Mouse (Mus musculus): Measurements from ENCODE around the gene Rgs3.

Rgs3 gene

DNA sequence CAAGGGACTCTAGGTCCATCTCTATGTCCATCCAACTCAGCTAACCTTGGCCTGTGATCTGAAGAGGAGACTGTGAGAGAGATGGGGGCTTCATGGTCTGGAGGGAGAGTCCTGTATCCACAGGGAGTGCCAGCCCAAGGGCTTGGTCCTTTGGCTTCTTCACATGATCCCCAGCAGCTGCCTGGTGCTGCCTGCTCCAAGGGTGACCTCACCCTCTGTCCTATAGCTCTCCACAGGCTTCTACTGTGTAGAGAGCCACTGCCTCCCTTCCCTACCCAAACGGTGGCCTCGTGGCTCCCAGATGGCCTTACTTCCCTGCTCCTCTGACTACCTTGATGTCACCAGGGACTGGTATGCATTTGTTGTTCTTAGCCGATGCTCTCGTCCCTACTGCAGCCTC lies 92.6 kb downstream of the Rgs3 start:
- intact Hi-C loops (cut with DNase I), result no loop called here

DNA sequence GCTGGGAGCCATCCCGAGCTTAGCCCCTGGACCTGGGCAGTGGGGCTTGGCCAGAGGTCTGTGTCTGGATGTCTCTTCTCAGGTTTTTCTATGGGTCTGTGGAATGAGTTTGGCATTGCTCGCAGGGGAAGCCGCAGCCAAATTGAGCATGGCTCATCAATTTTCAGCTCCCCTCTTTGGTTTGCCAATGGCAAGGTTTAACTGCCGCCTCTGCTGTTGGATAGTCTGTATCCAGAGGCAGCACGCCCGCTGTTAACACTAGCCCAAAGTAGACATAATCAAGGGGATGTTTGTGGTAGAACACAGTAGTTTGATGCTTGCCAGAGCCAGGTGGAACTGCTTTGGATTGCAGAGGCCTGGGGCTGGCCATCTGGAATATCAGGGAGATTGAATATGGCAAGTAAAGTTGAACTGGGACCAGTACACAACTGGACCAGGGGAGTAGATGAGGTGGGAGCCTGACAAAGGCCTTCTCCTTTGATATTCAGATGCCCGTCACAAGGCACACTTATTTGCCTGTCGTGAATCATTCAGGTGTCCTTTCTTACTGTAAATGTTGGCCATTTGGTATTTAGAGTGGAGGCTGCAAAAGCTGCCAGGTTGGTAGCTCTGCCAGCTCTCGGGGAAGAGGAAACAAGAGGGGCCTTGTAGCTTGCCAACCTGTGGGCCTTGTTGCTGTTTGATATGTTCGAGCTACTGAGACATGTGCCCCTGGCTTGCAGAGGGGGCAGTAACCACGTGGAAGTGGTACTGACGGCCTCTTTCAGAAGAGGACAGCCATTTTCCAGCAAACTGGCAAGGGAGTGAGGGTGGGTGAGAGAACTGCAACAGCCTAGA lies 93.5 kb downstream of the Rgs3 start:
- intact Hi-C loops (cut with DNase I), result no loop called here

GRCm38 (mm10) chr4:62653922-62654661 lies 94.4 kb downstream of the Rgs3 start:
- intact Hi-C loops (cut with DNase I), result no loop called here

- intact Hi-C loops (cut with DNase I), result no loop called here
Observed at GRCm38 (mm10) chr4:62659264-62659663, 99.6 kb downstream of the Rgs3 start.

- intact Hi-C loops (cut with DNase I), result no loop called here
Observed at GRCm38 (mm10) chr4:62659861-62660553, 100.4 kb downstream of the Rgs3 start.

DNA sequence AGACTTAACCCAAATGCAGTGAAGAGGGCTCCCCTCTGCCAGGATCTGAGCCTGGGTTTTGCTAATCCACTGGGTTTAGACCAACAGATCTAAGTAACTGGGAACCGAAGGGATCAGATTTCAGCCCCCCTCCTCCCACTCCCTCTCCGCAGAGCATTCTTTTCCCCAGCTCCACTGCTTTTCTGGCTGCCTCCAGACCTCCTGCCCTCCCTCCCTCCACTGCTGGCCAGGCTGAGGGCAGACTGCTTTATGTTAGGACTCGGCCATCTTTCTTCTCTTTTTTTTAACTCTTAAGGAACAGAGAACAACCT lies 100.9 kb downstream of the Rgs3 start:
- intact Hi-C loops (cut with DNase I), result no loop called here

- intact Hi-C loops (cut with DNase I), result no loop called here
Observed at GRCm38 (mm10) chr4:62661311-62661849, 101.7 kb downstream of the Rgs3 start.

GRCm38 (mm10) chr4:62663348-62663747 lies 103.7 kb downstream of the Rgs3 start:
- intact Hi-C loops (cut with DNase I), result no loop called here

DNA sequence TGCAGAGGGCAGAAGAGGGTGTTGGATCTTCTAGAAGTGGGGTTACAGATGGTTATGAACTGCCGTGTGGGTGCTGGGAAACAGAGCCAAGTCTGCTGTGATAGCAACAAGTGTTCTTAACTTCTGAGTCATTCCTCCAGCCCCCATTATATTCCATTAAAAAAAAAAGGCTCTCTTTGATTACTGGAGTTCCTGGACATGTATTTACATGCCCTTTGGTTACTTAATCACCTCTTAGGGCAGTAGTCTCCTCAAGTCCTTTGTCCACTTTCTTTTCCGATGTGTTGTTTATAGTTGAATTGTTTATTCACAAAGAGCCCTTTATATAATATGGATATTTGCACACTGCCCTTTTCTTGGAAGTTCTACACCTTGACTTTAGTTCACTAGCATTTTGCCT lies 106.2 kb downstream of the Rgs3 start:
- intact Hi-C loops (cut with DNase I), result no loop called here

DNA sequence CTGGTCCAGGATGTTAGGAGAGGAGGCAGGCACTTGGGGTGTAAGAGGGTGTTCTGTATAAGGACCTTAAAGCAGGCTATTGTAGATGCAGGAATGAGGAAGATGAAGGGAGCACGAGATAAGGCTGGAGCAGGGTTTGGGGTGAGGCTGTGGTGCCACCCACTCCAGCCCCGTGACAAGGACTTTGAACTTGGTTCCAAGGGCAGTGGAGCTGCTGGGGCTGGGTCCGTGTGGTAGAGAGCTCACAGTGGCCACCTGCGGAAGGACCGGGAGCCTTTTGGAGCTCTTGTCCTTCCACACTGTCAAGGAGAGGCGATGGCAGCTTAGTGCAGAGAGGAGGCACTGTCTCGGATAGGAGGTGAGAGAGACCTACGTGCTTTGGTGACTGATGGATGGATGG lies 109.0 kb downstream of the Rgs3 start:
- intact Hi-C loops (cut with DNase I), result no loop called here

DNA sequence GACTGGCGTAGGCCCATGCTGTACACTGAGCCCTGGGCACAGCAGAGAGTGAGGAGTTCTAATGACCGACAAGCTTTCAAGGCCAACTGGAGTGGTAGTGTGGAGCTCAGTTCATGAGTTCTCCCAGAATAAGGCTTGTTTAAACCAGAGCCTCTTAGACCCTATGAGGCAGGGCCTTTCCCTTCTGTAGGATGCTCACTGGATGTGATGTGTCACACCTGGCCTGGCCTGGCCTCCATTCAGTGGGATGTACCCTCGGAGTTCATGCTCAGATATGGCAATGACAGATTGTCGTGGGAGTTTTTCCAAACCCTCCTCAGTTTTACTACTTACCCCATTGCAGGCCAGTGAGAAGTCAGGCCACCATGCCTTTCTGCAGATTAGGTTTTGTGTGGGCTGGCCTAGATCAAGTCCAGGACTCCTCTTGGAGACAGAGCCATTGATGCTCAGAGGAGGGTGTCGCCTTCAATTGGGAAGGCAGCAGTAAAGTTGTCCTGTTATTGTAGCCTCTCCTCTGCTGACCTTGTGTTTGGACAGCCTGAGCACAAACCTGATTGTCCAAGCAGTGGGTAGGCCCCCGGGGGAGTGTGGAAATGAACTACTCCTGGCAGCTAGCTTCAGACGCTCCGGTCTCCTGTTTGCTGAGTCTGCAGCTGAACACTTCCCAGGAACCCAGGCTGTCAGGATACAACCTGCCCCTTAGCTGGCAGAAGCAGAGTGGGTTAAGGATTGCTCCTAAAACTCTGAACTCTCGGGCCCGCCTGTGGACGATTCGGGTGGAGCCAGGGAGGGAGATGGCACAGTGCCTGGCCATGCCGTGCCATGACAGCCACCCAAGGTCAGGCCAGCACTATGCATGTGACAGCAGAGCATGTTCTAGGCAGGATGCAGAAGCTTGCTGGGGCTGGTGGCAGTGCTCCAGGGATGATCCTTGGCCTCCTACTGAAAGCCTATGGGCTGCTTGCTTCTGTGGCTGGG lies 109.7 kb downstream of the Rgs3 start:
- intact Hi-C loops (cut with DNase I), result no loop called here

DNA sequence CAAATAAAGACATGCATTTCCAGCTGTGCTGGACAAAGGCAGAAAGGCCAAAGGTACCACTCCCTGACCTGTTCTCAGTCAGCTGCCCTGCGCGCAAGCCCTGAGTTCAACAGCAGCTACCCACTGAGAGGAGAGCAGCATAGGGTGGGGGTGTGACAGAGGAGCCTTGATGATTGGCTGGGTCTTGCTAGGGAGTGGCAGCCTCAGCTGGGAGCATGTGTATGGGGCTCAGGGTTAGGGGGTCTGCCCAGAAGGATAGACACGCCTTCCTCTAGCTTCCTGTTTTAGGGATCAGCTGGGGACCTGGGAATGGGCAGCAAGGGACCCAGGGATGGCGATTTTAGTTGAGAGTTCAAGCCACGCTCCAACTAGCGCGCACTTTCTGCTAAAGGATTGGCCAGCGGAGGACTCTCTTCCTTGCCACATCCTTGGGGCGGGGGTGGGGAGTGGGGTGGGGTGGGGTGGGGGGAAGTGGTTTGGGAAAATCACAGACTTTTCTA lies 113.9 kb downstream of the Rgs3 start:
- intact Hi-C loops (cut with DNase I), result no loop called here

DNA sequence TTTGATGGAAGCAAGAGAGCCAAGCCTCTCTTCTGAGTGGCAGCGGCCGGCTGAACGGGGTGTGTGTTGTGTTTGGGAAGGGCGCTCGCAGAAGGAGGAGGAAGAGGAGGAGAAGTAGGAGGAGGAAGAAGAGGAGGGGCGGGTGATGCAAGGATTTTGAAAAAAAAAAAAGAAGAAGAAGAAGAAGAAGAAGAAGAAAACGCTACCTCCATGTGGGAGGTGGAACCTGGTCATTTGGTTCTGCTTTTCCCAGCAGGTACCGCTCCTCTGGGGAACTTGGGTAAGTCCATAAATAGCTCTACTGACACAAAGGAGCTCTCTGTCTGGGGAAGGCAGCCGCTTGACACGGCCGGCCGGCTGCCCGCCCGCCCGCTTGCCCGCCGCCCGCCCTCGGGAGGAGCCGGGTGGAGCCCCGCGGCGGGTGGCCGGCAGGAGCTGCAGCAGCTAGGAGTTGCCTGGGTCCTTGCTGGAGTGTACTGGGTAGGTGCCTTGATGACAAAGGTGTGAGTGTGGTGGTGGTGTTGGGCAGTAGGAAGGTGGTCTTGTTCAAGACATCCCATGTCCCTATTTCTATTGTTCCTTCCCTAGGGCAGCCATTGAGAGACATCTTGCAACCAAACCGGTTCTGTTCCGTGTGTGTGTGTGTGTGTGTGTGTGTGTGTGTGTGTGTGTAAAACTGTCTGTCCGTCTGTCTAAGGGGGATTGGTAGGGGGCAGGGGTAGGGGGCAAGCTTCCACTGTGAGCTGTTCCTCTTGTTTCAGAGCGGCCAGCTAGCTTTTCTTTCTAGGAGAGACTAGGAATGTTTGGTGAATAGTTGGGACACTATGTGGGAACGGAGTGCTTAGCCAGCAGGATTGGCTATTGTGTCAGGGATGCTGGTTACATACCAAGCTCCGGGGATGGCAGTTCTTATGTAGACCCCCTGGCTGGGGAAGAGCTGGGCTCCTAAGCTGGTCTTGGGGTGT lies 114.7 kb downstream of the Rgs3 start:
- intact Hi-C loops (cut with DNase I), result no loop called here

DNA sequence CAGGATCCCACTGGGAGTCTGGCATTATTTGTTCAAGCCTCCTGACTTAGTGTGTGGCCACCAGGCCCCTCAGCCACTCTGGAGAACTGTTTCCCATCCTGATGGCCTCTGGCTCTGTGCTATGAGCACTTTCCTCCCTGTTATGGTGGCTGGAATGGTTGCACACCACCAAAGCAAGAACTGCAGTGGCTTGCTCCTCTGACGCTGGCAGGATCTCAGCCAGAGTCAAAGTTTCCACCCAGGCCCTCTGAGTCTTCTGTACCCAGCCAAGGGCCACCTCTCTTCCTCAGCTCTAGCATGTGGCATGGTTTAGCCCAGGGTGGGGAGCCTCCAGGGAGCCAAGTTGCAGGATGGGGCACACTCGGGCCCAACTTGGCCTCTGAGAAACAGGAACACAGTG lies 115.7 kb downstream of the Rgs3 start:
- intact Hi-C loops (cut with DNase I), result no loop called here

DNA sequence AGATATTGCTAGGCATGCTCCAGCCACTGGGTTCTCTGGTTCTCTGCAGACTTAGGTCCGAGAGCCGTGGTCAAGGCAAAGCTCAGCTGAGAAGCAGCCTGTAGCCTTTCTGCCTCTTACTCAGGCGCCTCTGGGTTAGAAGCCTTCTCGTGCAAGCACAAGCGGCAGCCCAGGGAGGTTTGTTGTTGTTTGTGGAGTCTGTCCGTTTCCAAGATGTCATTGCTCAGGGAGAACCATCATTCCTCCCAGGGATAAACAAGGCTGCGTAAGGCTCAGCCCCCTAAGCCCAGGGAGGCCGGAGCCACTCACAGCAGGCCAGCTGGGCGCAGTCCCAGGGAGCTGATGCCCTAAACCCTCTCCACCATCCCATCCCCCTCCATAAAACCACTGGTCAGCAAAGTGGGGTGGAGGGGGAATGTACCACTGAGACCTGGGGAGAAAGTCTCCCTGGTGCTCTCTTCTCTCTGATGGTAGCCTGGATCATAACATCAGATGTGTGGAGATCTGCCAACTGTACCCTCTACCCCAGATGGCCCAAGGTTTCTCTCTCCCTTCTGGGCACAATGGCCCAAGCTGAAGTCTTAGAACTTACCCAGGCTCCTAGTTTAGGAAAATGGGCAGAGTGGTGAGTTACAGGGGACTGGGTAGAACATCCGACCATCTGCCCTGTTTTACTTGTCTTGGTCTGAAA lies 117.5 kb downstream of the Rgs3 start:
- intact Hi-C loops (cut with DNase I), result no loop called here

- intact Hi-C loops (cut with DNase I), result no loop called here
Observed at GRCm38 (mm10) chr4:62679157-62679556, 119.5 kb downstream of the Rgs3 start.

- intact Hi-C loops (cut with DNase I), result no loop called here
Observed at GRCm38 (mm10) chr4:62681467-62681866, 121.8 kb downstream of the Rgs3 start.

DNA sequence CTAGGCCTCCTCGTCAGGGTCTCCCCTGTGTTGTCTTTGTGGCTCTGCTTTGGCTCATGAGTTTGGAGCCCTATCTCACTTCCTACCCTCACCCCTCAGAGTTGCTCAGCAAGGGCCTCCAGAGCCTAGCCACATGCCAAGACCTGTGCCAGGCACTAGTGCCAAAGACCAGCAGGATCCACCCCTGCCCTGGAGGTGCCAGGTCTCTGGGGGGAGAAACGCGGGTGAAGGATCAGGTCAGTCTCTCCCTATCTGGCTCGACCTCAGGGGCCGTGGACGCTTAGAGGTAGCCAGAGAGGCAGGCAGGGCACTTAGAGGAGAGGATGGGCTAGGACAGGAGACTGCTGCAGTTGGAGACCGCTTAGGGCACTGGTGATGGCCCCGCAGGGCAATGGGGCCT lies 122.7 kb downstream of the Rgs3 start:
- intact Hi-C loops (cut with DNase I), result no loop called here

DNA sequence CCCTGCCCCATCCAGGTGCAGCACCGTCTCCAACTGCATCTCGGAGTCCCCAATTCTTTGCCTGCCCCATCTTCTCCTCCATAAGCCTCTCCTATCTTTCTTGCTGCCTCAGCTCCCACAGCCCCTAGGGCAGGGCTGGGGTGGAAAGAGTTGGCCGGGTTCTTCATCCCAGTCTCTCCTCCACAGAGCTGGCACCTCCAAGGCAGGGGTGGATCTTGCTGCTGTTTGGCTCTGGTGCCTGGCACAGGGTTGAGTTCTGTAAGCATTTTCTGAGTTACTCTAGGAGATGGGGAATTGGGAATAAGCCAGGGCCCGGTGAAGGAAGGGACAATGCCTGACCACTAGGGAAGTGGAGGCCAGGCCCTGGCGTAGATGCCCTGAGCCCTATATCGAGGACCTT lies 123.5 kb downstream of the Rgs3 start:
- intact Hi-C loops (cut with DNase I), result no loop called here
